Mouse (Mus musculus) left cerebral cortex, postnatal 36 days (tissue): ENCODE data around the gene Ncoa3. TPM values are rescaled to one million over a fixed set of nuclear protein-coding genes. Genes with fewer than 3 reads are reported as not detected.

Source experiments
- DNase-seq, 2 experiments: peaks; one replicate each; pipeline ENCODE4 v3.0.0; 2021 to 2022; ENCODE audit warnings: low spot score in 2 of 2, mixed read lengths in 1 of 2
- intact Hi-C: fragments of 180-260 bp; cut with DNase I; formaldehyde crosslinking; loops from one replicate; pipeline ENCODE4 v1.15.1; 2025
- total RNA-seq, 2 experiments: library from RNA; stranded (reverse); gene quantifications; 2 replicates each; pipeline ENCODE4 v1.2.3; 2021

Gene Ncoa3
- total RNA-seq, 2 experiments from 2014 or later, result 27.9 to 36.6 TPM

DNA sequence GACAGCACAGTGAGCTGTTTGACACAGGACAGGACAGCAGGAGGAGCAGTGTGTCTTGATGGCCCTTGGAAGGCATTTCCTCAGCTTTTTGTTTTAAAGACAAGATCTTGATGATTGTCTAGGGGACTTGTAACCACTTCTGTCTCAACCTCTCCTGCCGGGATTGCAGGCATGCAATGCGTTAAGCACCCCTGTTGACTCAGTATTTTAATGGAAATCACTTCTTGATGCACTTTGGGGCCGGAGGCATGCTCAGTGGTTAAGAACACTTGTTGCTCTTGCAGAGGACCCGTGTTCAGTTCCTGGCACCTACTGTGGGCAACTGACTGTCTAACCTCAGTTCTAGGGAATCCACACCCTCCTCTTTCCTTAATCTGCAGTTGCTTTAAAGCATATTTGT, 74.0 kb downstream of the Ncoa3 start:
- intact Hi-C loops, result no loop called here
- no peak for DNase-seq

- no peak for DNase-seq
- intact Hi-C loops, result no loop called here
These were observed 75.8 kb downstream of the Ncoa3 start for GRCm38 (mm10) chr2:166068261-166068660.

DNA sequence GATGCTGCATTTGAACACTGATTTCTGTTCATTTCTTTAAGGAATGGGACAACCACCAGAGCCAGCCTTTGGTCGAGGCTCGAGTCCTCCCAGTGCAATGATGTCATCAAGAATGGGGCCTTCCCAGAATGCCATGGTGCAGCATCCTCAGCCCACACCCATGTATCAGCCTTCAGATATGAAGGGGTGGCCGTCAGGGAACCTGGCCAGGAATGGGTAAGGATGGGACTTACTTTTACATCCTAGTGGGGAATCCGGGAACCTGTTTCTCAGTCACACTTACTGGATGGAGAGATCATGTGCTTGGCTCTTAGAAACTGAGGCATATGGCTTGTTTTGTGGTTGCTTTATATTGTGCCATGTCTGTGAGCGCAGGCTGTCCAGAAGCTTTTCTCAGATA, 76.7 kb downstream of the Ncoa3 start:
- intact Hi-C loops, result no loop called here
- DNase-seq, result no peak

DNA sequence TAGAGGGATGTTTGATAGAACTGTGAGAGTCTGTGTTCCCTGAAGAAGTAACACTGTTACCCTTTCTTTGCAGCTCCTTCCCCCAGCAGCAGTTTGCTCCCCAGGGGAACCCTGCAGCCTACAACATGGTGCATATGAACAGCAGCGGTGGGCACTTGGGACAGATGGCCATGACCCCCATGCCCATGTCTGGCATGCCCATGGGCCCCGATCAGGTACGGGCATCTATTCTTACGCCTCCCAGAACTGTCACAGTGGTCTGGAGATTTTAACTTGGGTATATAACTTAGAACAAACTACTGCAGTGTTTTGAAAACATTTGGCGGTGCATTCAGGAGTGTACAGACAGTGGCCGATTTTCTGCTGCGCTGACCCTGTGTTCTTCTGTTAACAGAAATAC, 77.3 kb downstream of the Ncoa3 start:
- intact Hi-C loops, result no loop called here
- no peak for DNase-seq

GRCm38 (mm10) chr2:166071481-166071880, 79.0 kb downstream of the Ncoa3 start:
- DNase-seq, result no peak
- intact Hi-C loops, result no loop called here

DNA sequence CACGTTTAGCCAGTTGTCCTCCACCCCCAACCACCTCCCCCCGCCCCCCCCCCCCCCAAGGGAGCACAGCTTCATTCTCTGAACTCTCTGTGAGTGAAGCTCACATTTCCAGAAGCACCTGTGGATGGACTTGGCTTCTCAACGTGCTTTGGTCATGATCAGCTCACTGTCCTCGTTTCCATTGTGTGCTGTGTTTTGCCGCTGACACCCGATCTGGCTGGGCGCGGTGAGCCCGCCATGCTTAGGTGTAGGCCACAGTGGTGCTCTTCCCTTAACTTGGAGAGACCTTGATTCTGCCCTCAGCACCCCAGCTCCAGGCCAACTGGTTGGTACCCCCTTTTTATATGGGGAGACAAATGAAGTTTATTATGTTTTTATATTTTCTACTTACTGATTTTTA, 79.5 kb downstream of the Ncoa3 start:
- no peak for DNase-seq
- intact Hi-C loops, result no loop called here

GRCm38 (mm10) chr2:166073082-166073481, 80.6 kb downstream of the Ncoa3 start:
- DNase-seq, result no peak
- intact Hi-C loops, result no loop called here

DNA sequence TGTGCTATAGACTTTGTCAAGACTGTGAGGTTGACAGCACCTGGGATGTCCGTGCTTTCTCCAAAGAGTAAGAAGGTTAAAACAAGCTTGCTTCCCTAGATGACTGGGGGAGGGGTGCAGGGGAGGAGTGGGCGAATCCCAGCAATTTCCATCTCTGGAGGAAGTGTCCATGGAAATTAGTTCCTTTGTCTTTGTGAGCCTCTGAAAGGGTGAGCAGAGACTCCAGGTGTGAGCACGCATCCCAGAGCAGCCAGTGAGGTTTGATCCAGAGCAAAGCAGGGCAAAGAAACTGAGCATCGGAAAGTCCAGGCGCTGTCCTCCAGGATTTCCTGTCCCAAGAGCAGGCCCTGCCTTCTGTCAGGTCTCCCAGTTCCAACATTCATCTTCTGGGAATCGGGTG, 81.9 kb downstream of the Ncoa3 start:
- intact Hi-C loops, result no loop called here
- no peak for DNase-seq

DNA sequence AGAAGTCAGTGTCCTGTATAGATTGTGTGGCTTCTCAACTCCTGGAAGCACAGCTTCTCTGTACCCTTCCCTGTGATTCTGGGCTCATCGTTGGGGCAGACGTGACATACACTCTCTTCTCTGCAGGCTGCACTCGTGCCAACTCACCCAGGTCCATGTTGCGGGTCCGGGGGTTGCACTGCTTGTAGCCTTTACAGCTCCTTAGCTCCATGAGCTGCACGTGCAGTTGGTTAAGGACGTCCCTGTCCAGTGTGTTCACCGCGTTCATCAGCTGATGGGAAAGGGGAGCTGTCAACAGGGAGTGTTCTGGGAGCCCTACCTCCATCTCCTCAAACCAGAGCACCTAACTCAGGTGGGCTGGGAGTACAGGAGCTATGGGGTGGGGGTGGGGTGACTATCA, 84.9 kb downstream of the Ncoa3 start:
- intact Hi-C loops, result no loop called here
- no peak for DNase-seq

GRCm38 (mm10) chr2:166079231-166079630, 86.8 kb downstream of the Ncoa3 start:
- no peak for DNase-seq
- intact Hi-C loops, result no loop called here

- intact Hi-C loops, result loop anchor here (10.0 kb wide), 1 partner anchor 705 kb away; no protein-coding TSS in a partner anchor
- no peak for DNase-seq
These were observed 87.8 kb downstream of the Ncoa3 start for GRCm38 (mm10) chr2:166079961-166080885.

DNA sequence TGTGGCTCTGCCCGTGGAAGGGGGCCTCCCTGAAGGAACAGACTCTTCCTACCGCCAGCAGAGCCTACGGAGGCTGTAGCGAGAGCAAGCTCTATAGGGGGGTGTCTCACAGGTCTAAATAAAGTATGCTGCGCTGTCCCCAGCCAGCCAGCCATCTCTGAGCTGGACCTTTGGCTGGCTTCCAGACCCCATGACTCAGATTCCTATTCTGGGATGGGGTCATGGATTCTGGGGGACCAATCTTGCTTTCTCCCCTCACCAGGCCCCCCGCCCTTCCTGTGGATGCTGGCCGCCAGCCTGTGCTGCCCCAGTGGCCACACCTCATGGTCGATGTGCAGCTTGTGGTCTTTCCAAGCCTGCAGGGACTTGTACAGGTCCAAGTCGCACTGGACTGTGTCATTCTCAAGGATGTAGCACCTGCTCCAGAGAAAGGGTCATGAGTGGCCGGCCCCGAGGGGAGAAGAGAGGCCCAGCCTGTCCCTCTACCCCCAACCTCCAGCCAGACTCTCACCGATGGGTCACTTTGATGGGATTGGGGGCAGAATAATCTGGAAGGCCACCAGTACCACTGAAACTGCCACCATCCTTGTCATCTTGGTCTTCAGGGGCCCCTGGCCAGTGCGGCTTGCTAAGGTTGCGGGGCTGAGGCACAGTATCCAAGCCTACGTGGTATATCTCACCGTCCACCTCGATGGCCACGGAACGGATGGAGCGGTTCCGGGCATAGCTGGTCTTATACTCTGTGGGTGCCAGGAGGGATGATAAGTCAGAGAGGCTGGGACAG, 88.7 kb downstream of the Ncoa3 start:
- no peak for DNase-seq
- intact Hi-C loops, result loop anchor here (10.0 kb wide), 1 partner anchor 704 kb away; no protein-coding TSS in a partner anchor

GRCm38 (mm10) chr2:166082193-166082592, 89.8 kb downstream of the Ncoa3 start:
- intact Hi-C loops, result loop anchor here (10.0 kb wide), 1 partner anchor 703 kb away; no protein-coding TSS in a partner anchor
- DNase-seq, result peak; percentile 61 to 62

DNA sequence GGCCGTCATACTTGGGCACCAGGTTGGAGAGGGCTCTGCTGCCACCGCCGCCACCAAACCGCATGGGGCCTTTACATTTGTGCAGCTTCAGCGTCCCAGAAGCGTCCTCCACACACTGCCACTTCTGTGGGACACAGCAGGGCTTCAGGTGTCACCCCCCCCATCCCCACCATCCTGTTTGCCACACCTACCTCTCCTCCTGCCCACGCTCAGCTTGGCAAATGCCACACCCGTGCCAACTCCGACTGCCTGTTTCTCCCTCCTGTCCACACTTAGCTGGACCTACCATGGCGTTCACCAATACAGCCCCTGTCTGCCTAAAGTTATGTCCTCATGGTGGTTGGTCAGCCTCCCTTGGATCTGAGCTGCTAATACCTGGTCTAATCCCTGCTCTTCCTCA, 90.2 kb downstream of the Ncoa3 start:
- no peak for DNase-seq
- intact Hi-C loops, result loop anchor here (10.0 kb wide), 1 partner anchor 702 kb away; no protein-coding TSS in a partner anchor

DNA sequence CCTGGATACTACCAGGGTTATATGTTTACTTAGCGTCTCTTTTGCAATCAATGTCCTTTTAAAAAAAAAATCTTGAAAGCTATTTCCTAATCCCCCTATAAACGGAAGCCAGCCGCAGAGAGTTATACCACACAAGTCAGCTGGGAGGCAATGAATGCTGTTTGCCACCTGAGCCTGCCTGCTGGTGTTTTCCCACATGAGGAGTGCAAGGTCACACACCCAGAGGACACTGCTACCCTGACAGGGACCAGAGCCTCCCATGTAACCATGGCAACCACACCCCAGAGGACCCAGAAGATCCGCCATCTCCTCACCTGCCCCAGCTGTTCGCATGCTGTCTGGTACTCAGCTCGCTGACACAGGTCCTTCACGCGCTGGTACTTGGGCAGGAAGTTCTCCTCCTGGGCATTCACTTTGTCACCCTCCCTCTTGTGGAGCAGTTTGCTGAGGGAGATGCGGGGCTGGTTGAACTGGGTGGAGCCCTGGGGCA, 91.2 kb downstream of the Ncoa3 start:
- intact Hi-C loops, result loop anchor here (10.0 kb wide), 1 partner anchor 701 kb away; no protein-coding TSS in a partner anchor
- no peak for DNase-seq

DNA sequence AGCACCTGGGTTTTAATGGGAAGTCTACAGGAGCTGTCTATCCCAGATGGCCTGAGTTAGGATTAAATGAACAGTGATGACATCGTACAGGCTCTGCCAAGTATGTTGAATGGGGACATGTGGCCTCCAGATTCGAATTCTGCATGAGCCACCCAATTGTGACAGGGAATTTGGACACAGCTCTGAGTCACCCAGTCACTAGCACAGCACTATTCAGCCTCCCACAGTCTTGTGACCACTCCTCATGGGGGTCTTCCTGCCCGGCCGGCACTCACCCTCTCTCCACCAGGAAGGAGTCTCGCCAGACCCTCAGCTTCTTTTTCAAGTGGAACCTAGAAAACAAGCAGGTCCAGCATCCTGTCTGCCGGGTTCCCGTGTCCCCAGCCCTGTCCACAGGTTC, 91.7 kb downstream of the Ncoa3 start:
- no peak for DNase-seq
- intact Hi-C loops, result loop anchor here (10.0 kb wide), 1 partner anchor 701 kb away; no protein-coding TSS in a partner anchor

- intact Hi-C loops, result loop anchor here (1.0 to 10.0 kb wide), 2 partner anchors 479 to 700 kb away; no protein-coding TSS in a partner anchor
- DNase-seq, result peak; percentile 53 to 54
These were observed 92.5 kb downstream of the Ncoa3 start for GRCm38 (mm10) chr2:166084964-166085363.

GRCm38 (mm10) chr2:166085780-166086179, 93.3 kb downstream of the Ncoa3 start:
- no peak for DNase-seq
- intact Hi-C loops, result loop anchor here (1.0 to 10.0 kb wide), 2 partner anchors 479 to 699 kb away; no protein-coding TSS in a partner anchor

DNA sequence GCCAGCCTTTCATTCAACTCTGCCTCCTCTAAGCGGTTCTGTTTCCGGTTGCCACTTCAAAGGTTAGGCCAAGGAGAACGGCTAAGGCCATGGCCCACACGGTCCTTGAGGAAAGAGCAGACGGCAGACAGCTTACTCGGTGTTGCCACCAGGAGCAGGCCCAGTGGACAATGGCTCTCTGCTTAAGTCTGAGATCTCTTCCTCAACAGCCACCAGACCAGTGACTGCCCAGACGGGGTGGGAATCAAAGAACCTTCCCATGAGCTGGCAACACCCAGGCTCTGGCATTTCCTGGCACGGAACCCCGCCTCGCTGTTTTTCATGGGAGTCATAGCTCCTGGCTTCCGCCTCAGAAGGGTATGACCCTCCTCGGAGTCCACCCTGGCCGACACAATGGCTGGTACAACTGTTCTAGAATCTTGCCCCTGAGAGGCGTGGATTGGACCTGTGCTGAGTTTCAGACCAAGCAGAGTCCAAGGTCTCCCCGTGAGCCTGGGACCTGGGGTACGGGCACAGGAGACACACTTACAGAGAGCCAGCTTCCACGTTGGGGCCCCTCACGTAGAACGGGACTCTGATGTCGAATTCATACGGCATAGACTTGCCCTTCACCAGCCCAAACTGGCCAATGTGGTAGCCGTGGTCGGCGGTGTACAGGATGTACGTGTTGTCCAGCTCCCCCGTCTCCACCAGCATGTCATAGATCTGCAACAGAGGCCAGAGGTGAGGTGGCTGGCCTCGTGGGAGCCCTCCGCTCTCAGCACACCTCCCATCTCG, 94.2 kb downstream of the Ncoa3 start:
- DNase-seq, result no peak

More for the DNA sequence above, 94.2 kb downstream of the Ncoa3 start:
- intact Hi-C loops, result loop anchor here (10.0 kb wide), 1 partner anchor 698 kb away; no protein-coding TSS in a partner anchor
